In genomic region chr2:147298499-147298896, GRCm38 (mm10) we compare ENCODE assay signal across 9 mouse cellular contexts.
DNase-seq lines count a peak whose midpoint lies in the region; ATAC-seq lines count a peak whose summit lies in the region.
"Had no signal": no experiment of that assay in that cellular context is flagged by ENCODE, and none has a peak within 500 bp of the region (broad histone marks: within the 10 kb centered on the region; RNA-seq: fewer than 3 reads in every experiment).

No protein-coding gene starts in this region.

- H3K9me3 ChIP-seq in limb, embryonic 13.5 days = no peaks in the 10 kb centered on the region

- no peaks in the 10 kb centered on the region for H3K36me3 ChIP-seq in limb, embryonic 13.5 days

- peak; percentile 46 to 55 for DNase-seq in heart, adult 18-20 months
- DNase-seq in heart, postnatal 25 days (ENCODE audit: low spot score) = no peak
- DNase-seq in cerebellum, adult 18-20 months = peak; percentile 65 to 69
- DNase-seq in frontal cortex, postnatal 36 days (ENCODE audit: low spot score in 2 of 2) = peak; percentile 71 to 82
- peak; percentile 73 for DNase-seq in kidney, postnatal 10 days
- peak; percentile 67 for DNase-seq in ovary, postnatal 36 days (ENCODE audit: low spot score)
- no peak for DNase-seq in thymus, postnatal 25 days

- intact Hi-C loops in heart, postnatal 25 days (cut with DNase I) = no loop called here

- WGBS in limb, embryonic 13.5 days = 42% methylated on average over 7 of the region's 7 CpGs

- H3K4me3 ChIP-seq in limb, embryonic 13.5 days = no peak overlapping the region
- H3K4me3 ChIP-seq: erythroblast, embryonic 14.5 days had no signal

- no peak overlapping the region for H3K9ac ChIP-seq in limb, embryonic 13.5 days

- peaks cover 11% of the 10 kb centered on the region for H3K4me1 ChIP-seq in limb, embryonic 13.5 days

- 0 out of 2 replicates have a peak overlapping the region, but pooled peaks have one; percentile 9 for H3K4me2 ChIP-seq in limb, embryonic 13.5 days (replicated peaks)

- ATAC-seq in limb, embryonic 13.5 days (ENCODE audit: low FRiP score, low read depth) = peak; percentile 81

- no peak overlapping the region; the same call in 1 of the 2 replicates for H3K27ac ChIP-seq in limb, embryonic 13.5 days

- H3K27me3 ChIP-seq in limb, embryonic 13.5 days = peaks cover 3% of the 10 kb centered on the region; the same call in 1 of the 2 replicates

Comparison
In these comparisons a context has a peak if more than half of its experiments do, and no peak if none do; other contexts are left out.
1. DNase-seq: peak in heart, adult 18-20 months (2 of 2), cerebellum, adult 18-20 months (2 of 2), frontal cortex, postnatal 36 days (2 of 2), kidney, postnatal 10 days (single experiment) and ovary, postnatal 36 days (single experiment); none in heart, postnatal 25 days (single experiment) and thymus, postnatal 25 days (single experiment).